Mouse (Mus musculus): Measurements from ENCODE around the gene Gale.

- TF ChIP-seq CTCF (IDR thresholded peaks at IDR 0.05; ENCODE audit: low read depth) (no peak), EP300 (optimal IDR thresholded peaks at IDR 0.05) (no peak)
Measured at GRCm38 (mm10) chr4:135918635-135919279, 44.8 kb upstream of the Gale start.
